Mouse (Mus musculus) ES-E14 (cell line): ENCODE results near the gene Itga9.

Experiments
- HCFC1 ChIP-seq: IDR thresholded peaks from 2 replicates; pipeline ENCODE4 v1.6.1; 2012; ENCODE audit warnings: low read length, inconsistent platforms, borderline replicate concordance; ENCODE audit not compliant: insufficient read depth
- MAFK ChIP-seq: IDR thresholded peaks from 2 replicates; pipeline ENCODE4 v1.6.1; 2014; ENCODE audit warnings: mild to moderate bottlenecking, low read depth, low read length, inconsistent platforms; ENCODE audit not compliant: insufficient read depth
- ZNF384 ChIP-seq: IDR thresholded peaks from 2 replicates; pipeline ENCODE4 v1.6.1; 2012; ENCODE audit warnings: low read depth, low read length, inconsistent platforms

DNA sequence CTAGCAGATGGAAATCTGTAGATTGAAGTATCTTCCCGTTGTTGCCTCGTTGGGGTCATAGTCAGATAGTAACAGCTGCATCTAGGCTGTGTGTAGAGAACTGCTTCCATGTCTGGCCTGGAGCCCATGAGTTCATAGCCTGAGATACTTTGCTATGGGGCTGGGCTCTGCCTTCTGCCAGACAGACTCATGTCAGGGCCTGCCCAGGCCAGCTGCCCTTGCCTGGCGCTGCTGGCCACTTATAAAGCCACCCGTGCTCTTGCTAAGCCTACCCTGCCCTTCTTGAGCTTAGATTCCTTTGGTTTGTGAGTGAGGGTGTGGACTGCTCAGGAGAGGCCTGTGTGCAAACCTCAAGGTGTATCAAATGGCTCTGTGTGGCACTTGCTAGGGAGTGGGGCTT lies 93.2 kb downstream of the Itga9 start:
- TF ChIP-seq MAFK (no peak), HCFC1 (no peak), ZNF384 (no peak)
